Mouse (Mus musculus) testis, adult 2 months (tissue): ENCODE data around the gene Dock2.

Experiments
- CTCF ChIP-seq: fragments of 200-500 bp; IDR thresholded peaks from 2 replicates; pipeline ENCODE4 v1.5.1; 2012; ENCODE audit warnings: low read depth, mild to moderate bottlenecking, inconsistent platforms, low read length, moderate library complexity; ENCODE audit not compliant: control insufficient read depth, insufficient read depth, insufficient replicate concordance
- POLR2A ChIP-seq: fragments of 200-500 bp; IDR thresholded peaks from 2 replicates; pipeline ENCODE4 v1.6.1; 2012; ENCODE audit warnings: low read depth, mild to moderate bottlenecking, inconsistent platforms, low read length, moderate library complexity; ENCODE audit not compliant: control insufficient read depth

- no peak for TF ChIP-seq POLR2A
- no peak for TF ChIP-seq CTCF
Observed at GRCm38 (mm10) chr11:34832678-34833077, 49.0 kb upstream of the Dock2 start.
